27 mouse cellular contexts compared by ENCODE assay signal in genomic region chr9:85499006-85499405, GRCm38 (mm10).
A peak's percentile ranks its signal among the peaks of the same experiment; 100 is the strongest.
DNase-seq lines count a peak whose midpoint lies in the region; ATAC-seq lines count a peak whose summit lies in the region.
"Had no signal": no experiment of that assay in that cellular context is flagged by ENCODE, and none has a peak within 500 bp of the region (broad histone marks: within the 10 kb centered on the region; RNA-seq: fewer than 3 reads in every experiment).

No protein-coding gene starts in this region.

- H3K27ac ChIP-seq in kidney, embryonic 14.5 days (ENCODE audit: low read depth, low read length) = no peak overlapping the region
- H3K27ac ChIP-seq in kidney, embryonic 16.5 days (ENCODE audit: low read length) = no peak overlapping the region
- no peak overlapping the region for H3K27ac ChIP-seq in midbrain, embryonic 11.5 days (ENCODE audit: low read depth, low read length)
- H3K27ac ChIP-seq in midbrain, embryonic 10.5 days (replicated peaks) = no peak overlapping the region
- H3K27ac ChIP-seq: embryonic facial prominence, embryonic 13.5 days; embryonic facial prominence, embryonic 15.5 days; forebrain, embryonic 10.5 days; forebrain, embryonic 12.5 days had no signal

- peak; percentile 60; the same call in 1 of the 2 replicates for ATAC-seq in kidney, embryonic 14.5 days (ENCODE audit: low FRiP score, low TSS enrichment)
- peak; percentile 39; the same call in 1 of the 2 replicates for ATAC-seq in kidney, embryonic 16.5 days (ENCODE audit: low FRiP score, low TSS enrichment)
- no peak for ATAC-seq in midbrain, embryonic 11.5 days (ENCODE audit: low FRiP score)
- ATAC-seq: CD4-positive, CD25-positive, alpha-beta regulatory T cell, adult 4 months; forebrain, embryonic 14.5 days had no signal

- no peak overlapping the region for H3K4me3 ChIP-seq in kidney, embryonic 14.5 days (ENCODE audit: low read length)
- H3K4me3 ChIP-seq in kidney, embryonic 16.5 days (ENCODE audit: low read length) = no peak overlapping the region
- no peak overlapping the region for H3K4me3 ChIP-seq in midbrain, embryonic 11.5 days (ENCODE audit: low read depth, low read length)
- no peak overlapping the region for H3K4me3 ChIP-seq in midbrain, embryonic 10.5 days
- H3K4me3 ChIP-seq: embryonic facial prominence, embryonic 13.5 days; embryonic facial prominence, embryonic 15.5 days; erythroblast, embryonic 14.5 days; forebrain, embryonic 10.5 days; forebrain, embryonic 12.5 days had no signal

- H3K27me3 ChIP-seq in kidney, embryonic 14.5 days (ENCODE audit: control insufficient read depth, insufficient read depth, low read length) = no peaks in the 10 kb centered on the region
- H3K27me3 ChIP-seq in kidney, embryonic 16.5 days (ENCODE audit: insufficient read depth, low read length) = no peaks in the 10 kb centered on the region
- H3K27me3 ChIP-seq in midbrain, embryonic 11.5 days (ENCODE audit: control insufficient read depth, insufficient read depth, low read length) = no peaks in the 10 kb centered on the region
- peaks cover 12% of the 10 kb centered on the region for H3K27me3 ChIP-seq in midbrain, embryonic 10.5 days (ENCODE audit: low read depth, poor library complexity, severe bottlenecking)
- H3K27me3 ChIP-seq: CH12.LX; embryonic facial prominence, embryonic 13.5 days; embryonic facial prominence, embryonic 15.5 days had no signal

- no peak for DNase-seq in kidney, postnatal 36 days
- no peak for DNase-seq in kidney, postnatal 14 days
- peak; percentile 68 for DNase-seq in midbrain, embryonic 11.5 days (ENCODE audit: low spot score, missing footprints)
- no peak for DNase-seq in midbrain, embryonic 10.5 days (ENCODE audit: low spot score)
- DNase-seq in retina, postnatal 1 day = peak; percentile 44
- no peak for DNase-seq in frontal cortex, postnatal 10 days (ENCODE audit: low spot score in 2 of 2)
- DNase-seq: adrenal gland, adult 2 months; adrenal gland, postnatal 10 days; adrenal gland, postnatal 25 days; B cell, adult 2 months; cerebellum, adult 11 months; cerebellum, adult 18-20 months; cerebellum, adult 8-10 months; cerebellum, adult 9-11 months; cerebellum, postnatal 36 days; embryo, embryonic 11 days had no signal

- WGBS in kidney, embryonic 14.5 days = 43% methylated on average over 4 of the region's 4 CpGs
- 41% methylated on average over 4 of the region's 4 CpGs for WGBS in kidney, embryonic 16.5 days
- 74% methylated on average over 4 of the region's 4 CpGs for WGBS in midbrain, embryonic 11.5 days
- WGBS in midbrain, embryonic 10.5 days = 67% methylated on average over 4 of the region's 4 CpGs

- H3K9ac ChIP-seq in kidney, embryonic 14.5 days (ENCODE audit: low read depth, low read length) = no peak overlapping the region
- no peak overlapping the region for H3K9ac ChIP-seq in kidney, embryonic 16.5 days (replicated peaks; ENCODE audit: low read length)
- H3K9ac ChIP-seq in midbrain, embryonic 11.5 days (ENCODE audit: low read length) = no peak overlapping the region
- H3K9ac ChIP-seq: embryonic facial prominence, embryonic 13.5 days; embryonic facial prominence, embryonic 15.5 days; forebrain, embryonic 12.5 days had no signal

- no peaks in the 10 kb centered on the region for H3K36me3 ChIP-seq in kidney, embryonic 14.5 days (ENCODE audit: control insufficient read depth, insufficient read depth, low read length)
- no peaks in the 10 kb centered on the region for H3K36me3 ChIP-seq in kidney, embryonic 16.5 days (ENCODE audit: insufficient read depth, low read length)
- no peaks in the 10 kb centered on the region for H3K36me3 ChIP-seq in midbrain, embryonic 11.5 days (ENCODE audit: control insufficient read depth, insufficient read depth, low read length)
- H3K36me3 ChIP-seq in midbrain, embryonic 10.5 days = no peaks in the 10 kb centered on the region
- H3K36me3 ChIP-seq: embryonic facial prominence, embryonic 13.5 days; embryonic facial prominence, embryonic 15.5 days; forebrain, embryonic 10.5 days; forebrain, embryonic 12.5 days; G1E had no signal

- H3K4me1 ChIP-seq in kidney, embryonic 14.5 days (ENCODE audit: control insufficient read depth, insufficient read depth, low read length) = no peaks in the 10 kb centered on the region
- no peaks in the 10 kb centered on the region for H3K4me1 ChIP-seq in kidney, embryonic 16.5 days (ENCODE audit: insufficient read depth, low read length)
- peaks cover 7% of the 10 kb centered on the region for H3K4me1 ChIP-seq in midbrain, embryonic 11.5 days (ENCODE audit: control insufficient read depth, insufficient read depth, low read length)
- peaks cover 15% of the 10 kb centered on the region for H3K4me1 ChIP-seq in midbrain, embryonic 10.5 days
- H3K4me1 ChIP-seq: embryonic facial prominence, embryonic 13.5 days; embryonic facial prominence, embryonic 15.5 days had no signal

- no peaks in the 10 kb centered on the region for H3K9me3 ChIP-seq in kidney, embryonic 14.5 days (ENCODE audit: control insufficient read depth, low read length)
- no peaks in the 10 kb centered on the region for H3K9me3 ChIP-seq in kidney, embryonic 16.5 days (ENCODE audit: low read length)
- no peaks in the 10 kb centered on the region for H3K9me3 ChIP-seq in midbrain, embryonic 11.5 days (ENCODE audit: control insufficient read depth, low read length)
- H3K9me3 ChIP-seq in midbrain, embryonic 10.5 days (replicated peaks) = no peaks in the 10 kb centered on the region
- H3K9me3 ChIP-seq: embryonic facial prominence, embryonic 13.5 days; embryonic facial prominence, embryonic 15.5 days; forebrain, embryonic 10.5 days; forebrain, embryonic 12.5 days had no signal

- H3K4me2 ChIP-seq in kidney, embryonic 14.5 days (replicated peaks; ENCODE audit: low read depth, low read length) = no peak overlapping the region
- no peak overlapping the region for H3K4me2 ChIP-seq in kidney, embryonic 16.5 days (replicated peaks; ENCODE audit: low read depth, low read length)
- no peak overlapping the region for H3K4me2 ChIP-seq in midbrain, embryonic 11.5 days
- H3K4me2 ChIP-seq: embryonic facial prominence, embryonic 13.5 days; embryonic facial prominence, embryonic 15.5 days; forebrain, embryonic 12.5 days had no signal

Comparison
In these comparisons a context has a peak if more than half of its experiments do, and no peak if none do; other contexts are left out.
1. DNase-seq: peak in midbrain, embryonic 11.5 days (single experiment) and retina, postnatal 1 day (single experiment); none in kidney, postnatal 36 days (0 of 2), kidney, postnatal 14 days (single experiment), midbrain, embryonic 10.5 days (single experiment) and frontal cortex, postnatal 10 days (0 of 2).